26 mouse cellular contexts compared by ENCODE assay signal in the genomic region with DNA sequence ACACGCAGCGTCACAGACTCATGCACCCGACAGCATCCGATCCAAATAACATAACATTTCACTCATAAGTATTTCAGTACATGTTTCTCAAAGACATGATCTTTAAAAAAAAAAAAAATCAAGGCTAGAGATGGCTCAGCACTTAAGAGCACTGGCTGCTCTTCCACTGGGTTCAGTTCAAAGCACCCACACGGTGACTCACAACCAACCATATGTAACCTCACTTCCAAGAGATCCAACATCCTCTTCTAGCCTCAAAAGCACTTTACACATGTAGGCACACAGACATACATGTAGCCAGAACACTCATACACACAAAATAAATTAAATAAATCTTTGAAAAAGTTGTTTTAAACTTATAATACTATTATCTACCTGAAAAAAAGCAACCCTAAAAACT. TPM values are rescaled to one million over a fixed set of nuclear protein-coding genes. Genes with fewer than 3 reads are reported as not detected.
A peak's percentile ranks its signal among the peaks of the same experiment; 100 is the strongest.
DNase-seq lines count a peak whose midpoint lies in the region; ATAC-seq and TF ChIP-seq lines count a peak whose summit lies in the region.
"Had no signal": no experiment of that assay in that cellular context is flagged by ENCODE, and none has a peak within 500 bp of the region (broad histone marks: within the 10 kb centered on the region; RNA-seq: fewer than 3 reads in every experiment).

No protein-coding gene starts in this region.

- peak; percentile 85 for ATAC-seq in frontal cortex, adult (ENCODE audit: low TSS enrichment)
- ATAC-seq in stomach, postnatal 0 days (ENCODE audit: low FRiP score, low TSS enrichment) = no peak
- ATAC-seq in cerebellum, adult (ENCODE audit: insufficient number of reproducible peaks, low FRiP score, low TSS enrichment) = no peak
- ATAC-seq: forebrain, embryonic 13.5 days; forebrain, embryonic 16.5 days; hindbrain, embryonic 16.5 days; intestine, embryonic 16.5 days; Patski had no signal

- 93% methylated on average over 5 of the region's 5 CpGs for WGBS in stomach, postnatal 0 days
- whole genome bisulfite sequencing in hindbrain, embryonic 10.5 days = 97% methylated on average over 5 of the region's 5 CpGs

- H3K9ac ChIP-seq in stomach, postnatal 0 days (ENCODE audit: low read length) = no peak overlapping the region
- H3K9ac ChIP-seq: hindbrain, embryonic 13.5 days had no signal

- H3K9me3 ChIP-seq in stomach, postnatal 0 days (ENCODE audit: control insufficient read depth, low read length) = no peaks in the 10 kb centered on the region
- no peaks in the 10 kb centered on the region; the same call in 1 of the 2 replicates for H3K9me3 ChIP-seq in hindbrain, embryonic 10.5 days
- H3K9me3 ChIP-seq: forebrain, embryonic 10.5 days; forebrain, embryonic 13.5 days; hindbrain, embryonic 13.5 days had no signal

- no peak for DNase-seq in frontal cortex, postnatal 14 days (ENCODE audit: low spot score in 2 of 2)
- DNase-seq in NIH3T3 (ENCODE audit: low read depth) = peak; percentile 30
- DNase-seq in brain, adult 2 months (ENCODE audit: low read depth, low spot score) = peak; percentile 70
- peak; percentile 27 for DNase-seq in telencephalon, adult 2 months (ENCODE audit: low read depth, low spot score)
- DNase-seq in stomach, postnatal 0 days (ENCODE audit: low spot score) = no peak
- DNase-seq in hindbrain, embryonic 10.5 days (ENCODE audit: low spot score) = no peak
- DNase-seq: adrenal gland, postnatal 10 days; adrenal gland, postnatal 36 days; cerebellum, adult 11-12 months; cerebellum, adult 8-10 months; cerebellum, postnatal 10 days; cerebellum, postnatal 36 days; gastrocnemius, postnatal 25 days; heart, adult 2 months; kidney, adult 18-20 months; kidney, adult 9 months had no signal

- H3K27ac ChIP-seq in stomach, postnatal 0 days (replicated peaks) = no peak overlapping the region
- H3K27ac ChIP-seq in hindbrain, embryonic 10.5 days = no peak overlapping the region
- H3K27ac ChIP-seq: forebrain, embryonic 10.5 days; forebrain, embryonic 13.5 days; heart, adult 2 months; hindbrain, embryonic 13.5 days had no signal

- no peak overlapping the region for H3K4me3 ChIP-seq in stomach, postnatal 0 days (ENCODE audit: low read depth, low read length)
- no peak overlapping the region for H3K4me3 ChIP-seq in hindbrain, embryonic 10.5 days
- H3K4me3 ChIP-seq: forebrain, embryonic 10.5 days; forebrain, embryonic 13.5 days; heart, adult 2 months; hindbrain, embryonic 13.5 days had no signal

- 0 out of 2 replicates have a peak, but pooled peaks cover 3% of the 10 kb centered on the region for H3K36me3 ChIP-seq in stomach, postnatal 0 days (ENCODE audit: control insufficient read depth, insufficient read depth, low read length)
- H3K36me3 ChIP-seq in hindbrain, embryonic 10.5 days = peaks cover 69% of the 10 kb centered on the region

- no peaks in the 10 kb centered on the region for H3K4me1 ChIP-seq in stomach, postnatal 0 days (replicated peaks; ENCODE audit: control insufficient read depth, insufficient read depth)
- H3K4me1 ChIP-seq in hindbrain, embryonic 10.5 days (replicated peaks) = no peaks in the 10 kb centered on the region
- H3K4me1 ChIP-seq: forebrain, embryonic 10.5 days; forebrain, embryonic 13.5 days; hindbrain, embryonic 13.5 days had no signal

- no peak for TF ChIP-seq CTCF in stomach, postnatal 0 days (IDR thresholded peaks at IDR 0.05; ENCODE audit: low read depth)

- H3K4me2 ChIP-seq in stomach, postnatal 0 days (replicated peaks; ENCODE audit: low read depth) = no peak overlapping the region
- H3K4me2 ChIP-seq: forebrain, embryonic 13.5 days; heart, embryonic 11.5 days; hindbrain, embryonic 13.5 days had no signal

- H3K27me3 ChIP-seq in stomach, postnatal 0 days (ENCODE audit: control insufficient read depth, insufficient read depth, low read length) = no peaks in the 10 kb centered on the region
- H3K27me3 ChIP-seq in hindbrain, embryonic 10.5 days (ENCODE audit: insufficient read depth, poor library complexity, severe bottlenecking) = no peaks in the 10 kb centered on the region
- H3K27me3 ChIP-seq: forebrain, embryonic 13.5 days; hindbrain, embryonic 13.5 days; Patski had no signal

- TF ChIP-seq EP300 in stomach, postnatal 0 days (optimal IDR thresholded peaks at IDR 0.05) = no peak

RNA-seq across cellular contexts. Expression of a gene that starts 15.4 kb away (rescaled TPM):
- polyA plus RNA-seq in stomach, postnatal 0 days (2015; fragmentation: Nextera tagmentation; extraction: Ambion mirVana) = 6.2 and 6.7 TPM in 2 replicates
- 21.9 and 23.8 TPM in 2 replicates for polyA plus RNA-seq in hindbrain, embryonic 10.5 days (2016; fragmentation: Nextera tagmentation; extraction: Ambion mirVana)

RNA-seq across cellular contexts. Expression of a gene that starts 46.5 kb away (rescaled TPM):
- polyA plus RNA-seq in stomach, postnatal 0 days (2015; fragmentation: Nextera tagmentation; extraction: Ambion mirVana) = 14.8 and 16.0 TPM in 2 replicates
- 39.6 and 42.6 TPM in 2 replicates for polyA plus RNA-seq in hindbrain, embryonic 10.5 days (2016; fragmentation: Nextera tagmentation; extraction: Ambion mirVana)

Comparison
In these comparisons a context has a peak if more than half of its experiments do, and no peak if none do; other contexts are left out.
1. DNase-seq: peak in NIH3T3 (single experiment), brain, adult 2 months (single experiment) and telencephalon, adult 2 months (single experiment); none in frontal cortex, postnatal 14 days (0 of 2), stomach, postnatal 0 days (single experiment) and hindbrain, embryonic 10.5 days (single experiment).